Mouse (Mus musculus) stomach, adult 2 months (tissue): ENCODE measurements around the gene Cdk1. TPM values are rescaled to one million over a fixed set of nuclear protein-coding genes. Genes with fewer than 3 reads are reported as not detected.

Source experiments
- polyA plus RNA-seq: library from polyadenylated mRNA; depleted of rRNA; stranded (reverse); fragments of >200 nt; gene quantifications from 2 replicates; pipeline ENCODE4 v1.2.3, GENCODE M21; 2012; rRNA removed

The Cdk1 gene
- 9.6 and 10.2 TPM in 2 replicates for polyA plus RNA-seq

DNA sequence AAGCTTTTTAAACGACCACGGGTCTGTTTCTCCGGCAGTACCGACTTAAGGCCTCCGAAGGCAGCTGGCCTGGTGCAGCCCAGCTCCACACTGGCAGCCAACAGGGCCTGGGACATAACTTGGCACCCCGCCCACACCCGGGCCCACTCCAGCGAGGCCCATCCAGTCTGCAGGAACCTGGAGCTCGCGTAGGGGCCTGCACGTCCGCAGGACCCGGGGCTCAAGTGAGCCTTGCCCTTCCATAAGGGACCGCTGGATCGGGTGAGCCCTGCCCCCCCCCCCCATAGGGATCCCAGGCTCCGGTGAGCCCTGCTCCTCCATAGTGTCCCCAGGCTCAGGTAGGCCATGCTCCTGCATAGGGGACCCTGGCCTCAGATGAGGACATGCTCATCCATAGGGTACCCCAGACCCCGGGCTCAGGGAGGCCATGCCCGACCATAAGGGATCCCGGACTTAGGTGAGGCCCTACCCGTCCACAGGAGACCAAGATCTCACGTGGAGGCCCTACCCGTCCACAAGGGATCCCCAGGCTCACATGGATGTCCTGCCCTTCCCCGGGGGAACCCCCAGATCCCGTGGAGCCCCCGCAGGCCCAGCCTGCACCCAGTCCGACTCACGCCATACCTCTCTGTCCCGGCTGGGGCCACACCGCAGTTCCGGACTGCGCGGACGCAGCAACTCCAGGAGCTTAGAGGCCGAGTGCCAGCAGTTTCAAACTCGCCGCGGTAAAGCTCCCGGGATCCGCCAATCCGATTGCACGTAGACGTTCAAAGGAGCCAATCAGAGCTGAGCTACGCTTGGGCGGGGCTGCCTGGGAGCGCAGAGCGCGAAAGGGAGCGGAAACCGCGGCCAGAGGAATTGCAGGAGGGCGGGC is at the start of gene Cdk1:
Cdk1 (minus strand) TSS at position 727 of the 874 bp plus-strand sequence.

GRCm38 (mm10) chr10:69398763-69399590 is 46.2 kb upstream of the Cdk1 start, which contains the start of gene Ank3:
TSS of gene Ank3 (plus strand) at chr10:69398773.

Other genes with a start within 250 kb of the Cdk1 start
- gene Rhobtb1, start 201.5 kb downstream of the Cdk1 start, polyA plus RNA-seq = 5.1 and 6.3 TPM in 2 replicates
- gene A930033H14Rik, start 139.8 kb downstream of the Cdk1 start, polyA plus RNA-seq = 0.10 and 0.15 TPM in 2 replicates
- gene Ank3, start 45.8 kb upstream of the Cdk1 start, polyA plus RNA-seq = 3.3 and 6.5 TPM in 2 replicates